Mouse (Mus musculus): ENCODE measurements around the gene Srd5a3.

GRCm38 (mm10) chr5:76136271-76136670 lies 3.8 kb upstream of the Srd5a3 start:
- no peak for TF ChIP-seq CTCF (IDR thresholded peaks at IDR 0.05; ENCODE audit: low read depth)
- TF ChIP-seq EP300 (IDR thresholded peaks at IDR 0.05; ENCODE audit: low read depth) = no peak

All from heart, postnatal 0 days (tissue).